In genomic region chr10:62885969-62886798, GRCm38 (mm10) we compare ENCODE assay signal across 8 mouse cellular contexts. TPM values are rescaled to one million over a fixed set of nuclear protein-coding genes. Genes with fewer than 3 reads are reported as not detected.
DNase-seq lines count a peak whose midpoint lies in the region; ATAC-seq and TF ChIP-seq lines count a peak whose summit lies in the region.

No protein-coding gene starts in this region.

- H3K9ac ChIP-seq in forebrain, embryonic 11.5 days (ENCODE audit: low read length) = peak overlapping the region; percentile 71
- H3K9ac ChIP-seq in intestine, embryonic 16.5 days (ENCODE audit: low read depth, low read length) = peak overlapping the region; percentile 74

- H3K4me1 ChIP-seq in forebrain, embryonic 11.5 days (replicated peaks; ENCODE audit: control insufficient read depth, insufficient read depth, low read length) = 0 out of 2 replicates have a peak, but pooled peaks cover 3% of the 10 kb centered on the region
- no peaks in the 10 kb centered on the region for H3K4me1 ChIP-seq in intestine, embryonic 16.5 days (ENCODE audit: control insufficient read depth, insufficient read depth, low read length)

- TF ChIP-seq CTCF in gastrocnemius, adult 2 months (IDR thresholded peaks at IDR 0.05) = no peak

- intact Hi-C loops in gastrocnemius, adult 2 months (cut with DNase I) = no loop called here

- peak; percentile 14 for ATAC-seq in forebrain, embryonic 11.5 days (replicated peaks; ENCODE audit: low FRiP score)
- peak; percentile 58 for ATAC-seq in intestine, embryonic 16.5 days
- peak; percentile 49 for ATAC-seq in megakaryocyte progenitor cell, adult 5-6 weeks (replicated peaks; ENCODE audit: poor library complexity)

- peak; percentile 22 for DNase-seq in gastrocnemius, adult 2 months
- no peak for DNase-seq in gastrocnemius, postnatal 25 days
- peak; percentile 29 for DNase-seq in NIH3T3 (ENCODE audit: low read depth)
- DNase-seq in forebrain, embryonic 11.5 days (ENCODE audit: low spot score) = no peak
- peak; percentile 32 for DNase-seq in thymus, postnatal 4 days
- DNase-seq in cerebellum, adult 11-12 months = no peak

- no peaks in the 10 kb centered on the region for H3K36me3 ChIP-seq in forebrain, embryonic 11.5 days (ENCODE audit: control insufficient read depth, insufficient read depth, low read length)
- no peaks in the 10 kb centered on the region for H3K36me3 ChIP-seq in intestine, embryonic 16.5 days (ENCODE audit: control insufficient read depth, insufficient read depth, low read length)

- H3K9me3 ChIP-seq in forebrain, embryonic 11.5 days (ENCODE audit: control insufficient read depth, low read length) = no peaks in the 10 kb centered on the region
- H3K9me3 ChIP-seq in intestine, embryonic 16.5 days (ENCODE audit: control insufficient read depth, low read length) = no peaks in the 10 kb centered on the region

- H3K27ac ChIP-seq in gastrocnemius, adult 2 months = peak overlapping the region; percentile 39
- H3K27ac ChIP-seq in forebrain, embryonic 11.5 days (ENCODE audit: low read depth, low read length) = no peak overlapping the region
- H3K27ac ChIP-seq in intestine, embryonic 16.5 days (ENCODE audit: low read length) = no peak overlapping the region

- H3K4me2 ChIP-seq in forebrain, embryonic 11.5 days (ENCODE audit: low read depth, low read length, severe bottlenecking) = peak overlapping the region; percentile 97
- peak overlapping the region; percentile 97 for H3K4me2 ChIP-seq in intestine, embryonic 16.5 days (ENCODE audit: low read depth, low read length)

- H3K27me3 ChIP-seq in forebrain, embryonic 11.5 days (ENCODE audit: control insufficient read depth, insufficient read depth, low read length) = no peaks in the 10 kb centered on the region
- no peaks in the 10 kb centered on the region for H3K27me3 ChIP-seq in intestine, embryonic 16.5 days (replicated peaks; ENCODE audit: control insufficient read depth, insufficient read depth, low read length)

- WGBS in forebrain, embryonic 11.5 days = under 1% methylated on average over 38 of the region's 38 CpGs
- 1% methylated on average over 38 of the region's 38 CpGs for WGBS in intestine, embryonic 16.5 days

- peak overlapping the region; percentile 85 for H3K4me3 ChIP-seq in gastrocnemius, adult 2 months
- peak overlapping the region; percentile 72 for H3K4me3 ChIP-seq in forebrain, embryonic 11.5 days (ENCODE audit: low read depth, low read length)
- peak overlapping the region; percentile 78 for H3K4me3 ChIP-seq in intestine, embryonic 16.5 days (ENCODE audit: low read length)

RNA-seq across cellular contexts. Expression of gene Tet1, which starts 22.6 kb away (rescaled TPM):
- total RNA-seq in gastrocnemius, adult 2 months (2021) = 1 to 10 TPM; 2.1 to 2.7 TPM
- total RNA-seq in gastrocnemius, postnatal 25 days (2021) = 1 to 10 TPM; 4.9 to 5.3 TPM
- polyA plus RNA-seq in forebrain, embryonic 11.5 days (2014; fragmentation: Nextera tagmentation; extraction: Ambion mirVana) = 37.8 and 39.7 TPM in 2 replicates
- 10.6 and 11.1 TPM in 2 replicates for polyA plus RNA-seq in intestine, embryonic 16.5 days (2015; fragmentation: Nextera tagmentation; extraction: Ambion mirVana)
- total RNA-seq in megakaryocyte progenitor cell, adult 5-6 weeks (2015) = 12.1 and 17.9 TPM in 2 replicates
- total RNA-seq in megakaryocyte progenitor cell, adult 5-6 weeks (2017) = 9.5 and 12.0 TPM in 2 replicates

RNA-seq across cellular contexts. Expression of gene Slc25a16, which starts 34.2 kb away (rescaled TPM):
- total RNA-seq in gastrocnemius, adult 2 months (2021) = 10 to 100 TPM; 15.4 to 18.2 TPM
- 10 to 100 TPM; 14.6 to 15.7 TPM for total RNA-seq in gastrocnemius, postnatal 25 days (2021)
- polyA plus RNA-seq in forebrain, embryonic 11.5 days (2014; fragmentation: Nextera tagmentation; extraction: Ambion mirVana) = 12.6 TPM in 2 replicates
- 13.2 and 13.6 TPM in 2 replicates for polyA plus RNA-seq in intestine, embryonic 16.5 days (2015; fragmentation: Nextera tagmentation; extraction: Ambion mirVana)
- 19.3 and 21.0 TPM in 2 replicates for total RNA-seq in megakaryocyte progenitor cell, adult 5-6 weeks (2015)
- 16.6 and 18.0 TPM in 2 replicates for total RNA-seq in megakaryocyte progenitor cell, adult 5-6 weeks (2017)

Comparison
In these comparisons a context has a peak if more than half of its experiments do, and no peak if none do; other contexts are left out.
1. DNase-seq: peak in gastrocnemius, adult 2 months (single experiment), NIH3T3 (single experiment) and thymus, postnatal 4 days (single experiment); none in gastrocnemius, postnatal 25 days (single experiment), forebrain, embryonic 11.5 days (single experiment) and cerebellum, adult 11-12 months (single experiment).
2. Peak in every context shown above with its lines, with median percentiles within 50 percentile points of each other: H3K4me3 ChIP-seq and ATAC-seq.